Mouse (Mus musculus): ENCODE measurements around the gene Hist1h2ba. TPM values are rescaled to one million over a fixed set of nuclear protein-coding genes. Genes with fewer than 3 reads are reported as not detected.

The Hist1h2ba gene
- total and polyA plus RNA-seq, 3 experiments: not detected

GRCm38 (mm10) chr13:23930904-23931303, 3.1 kb downstream of the Hist1h2ba start:
- Histone ChIP-seq H3K4me3 (ENCODE audit: low read depth, low read length) (no peak overlapping the region), H3K4me1 (ENCODE audit: insufficient read depth, low read depth, low read length) (no peaks in the 10 kb centered on the region), H3K27me3 (ENCODE audit: insufficient read depth, low read length) (peaks cover 4% of the 10 kb centered on the region; the same call in 1 of the 2 replicates), H3K9me3 (replicated peaks) (no peaks in the 10 kb centered on the region), H3K36me3 (replicated peaks) (no peaks in the 10 kb centered on the region)
- no peak for ATAC-seq (ENCODE audit: extremely low read depth, insufficient number of reproducible peaks, low FRiP score, poor library complexity, severe bottlenecking)
- DNase-seq (ENCODE audit: low spot score): no peak
- TF ChIP-seq POLR2AphosphoS5 (IDR thresholded peaks at IDR 0.05; ENCODE audit: insufficient replicate concordance, low read depth, low read length): no peak
- TF ChIP-seq GATA2 (IDR thresholded peaks at IDR 0.05; ENCODE audit: borderline replicate concordance, low read depth, low read length): no peak
- no peak for TF ChIP-seq GATA1 (IDR thresholded peaks at IDR 0.05; ENCODE audit: borderline replicate concordance, low read length)
- no peak for TF ChIP-seq CTCF (IDR thresholded peaks at IDR 0.05; ENCODE audit: low read depth, low read length)
- TF ChIP-seq TAL1 (conservative IDR thresholded peaks at IDR 0.05; ENCODE audit: low read depth, low read length): no peak

- Histone ChIP-seq H3K36me3 (replicated peaks) (no peaks in the 10 kb centered on the region), H3K27me3 (ENCODE audit: insufficient read depth, low read length) (peaks cover 4% of the 10 kb centered on the region; the same call in 1 of the 2 replicates), H3K4me1 (ENCODE audit: insufficient read depth, low read depth, low read length) (no peaks in the 10 kb centered on the region), H3K9me3 (replicated peaks) (no peaks in the 10 kb centered on the region), H3K4me3 (ENCODE audit: low read depth, low read length) (no peak overlapping the region)
- TF ChIP-seq GATA2 (IDR thresholded peaks at IDR 0.05; ENCODE audit: borderline replicate concordance, low read depth, low read length) (no peak), POLR2AphosphoS5 (IDR thresholded peaks at IDR 0.05; ENCODE audit: insufficient replicate concordance, low read depth, low read length) (no peak), GATA1 (IDR thresholded peaks at IDR 0.05; ENCODE audit: borderline replicate concordance, low read length) (no peak), CTCF (IDR thresholded peaks at IDR 0.05; ENCODE audit: low read depth, low read length) (no peak), TAL1 (conservative IDR thresholded peaks at IDR 0.05; ENCODE audit: low read depth, low read length) (no peak)
- ATAC-seq (ENCODE audit: extremely low read depth, insufficient number of reproducible peaks, low FRiP score, poor library complexity, severe bottlenecking): no peak
- DNase-seq (ENCODE audit: low spot score): no peak
Observed at GRCm38 (mm10) chr13:23930461-23930860, 3.5 kb downstream of the Hist1h2ba start.

GRCm38 (mm10) chr13:23928637-23929036, 5.3 kb downstream of the Hist1h2ba start:
- H3K27me3 ChIP-seq (ENCODE audit: insufficient read depth, low read length): peaks cover 2% of the 10 kb centered on the region; the same call in 1 of the 2 replicates
- no peak for TF ChIP-seq TAL1 (conservative IDR thresholded peaks at IDR 0.05; ENCODE audit: low read depth, low read length)
- TF ChIP-seq CTCF (IDR thresholded peaks at IDR 0.05; ENCODE audit: low read depth, low read length): no peak
- no peak for TF ChIP-seq POLR2AphosphoS5 (IDR thresholded peaks at IDR 0.05; ENCODE audit: insufficient replicate concordance, low read depth, low read length)
- TF ChIP-seq GATA1 (IDR thresholded peaks at IDR 0.05; ENCODE audit: borderline replicate concordance, low read length): no peak
- no peak for TF ChIP-seq GATA2 (IDR thresholded peaks at IDR 0.05; ENCODE audit: borderline replicate concordance, low read depth, low read length)
- no peaks in the 10 kb centered on the region for H3K36me3 ChIP-seq (replicated peaks)
- no peaks in the 10 kb centered on the region for H3K4me1 ChIP-seq (ENCODE audit: insufficient read depth, low read depth, low read length)
- ATAC-seq (ENCODE audit: extremely low read depth, insufficient number of reproducible peaks, low FRiP score, poor library complexity, severe bottlenecking): no peak
- no peaks in the 10 kb centered on the region for H3K9me3 ChIP-seq (replicated peaks)
- no peak overlapping the region for H3K4me3 ChIP-seq (ENCODE audit: low read depth, low read length)
- no peak for DNase-seq (ENCODE audit: low spot score)

- H3K27me3 ChIP-seq (ENCODE audit: insufficient read depth, low read length): peaks cover 3% of the 10 kb centered on the region; the same call in 1 of the 2 replicates
- no peaks in the 10 kb centered on the region for H3K4me1 ChIP-seq (ENCODE audit: insufficient read depth, low read depth, low read length)
- TF ChIP-seq TAL1 (conservative IDR thresholded peaks at IDR 0.05; ENCODE audit: low read depth, low read length) (no peak), GATA2 (IDR thresholded peaks at IDR 0.05; ENCODE audit: borderline replicate concordance, low read depth, low read length) (no peak), CTCF (IDR thresholded peaks at IDR 0.05; ENCODE audit: low read depth, low read length) (no peak), POLR2AphosphoS5 (IDR thresholded peaks at IDR 0.05; ENCODE audit: insufficient replicate concordance, low read depth, low read length) (no peak), GATA1 (IDR thresholded peaks at IDR 0.05; ENCODE audit: borderline replicate concordance, low read length) (no peak)
- no peaks in the 10 kb centered on the region for H3K36me3 ChIP-seq (replicated peaks)
- H3K9me3 ChIP-seq (replicated peaks): no peaks in the 10 kb centered on the region
- ATAC-seq (ENCODE audit: extremely low read depth, insufficient number of reproducible peaks, low FRiP score, poor library complexity, severe bottlenecking) (no peak), DNase-seq (ENCODE audit: low spot score) (no peak)
- no peak overlapping the region for H3K4me3 ChIP-seq (ENCODE audit: low read depth, low read length)
Observed at GRCm38 (mm10) chr13:23925792-23926191, 8.2 kb downstream of the Hist1h2ba start.

GRCm38 (mm10) chr13:23917674-23918073, 16.3 kb downstream of the Hist1h2ba start:
- no peak for TF ChIP-seq POLR2AphosphoS5 (IDR thresholded peaks at IDR 0.05; ENCODE audit: insufficient replicate concordance, low read depth, low read length)
- no peak for TF ChIP-seq GATA2 (IDR thresholded peaks at IDR 0.05; ENCODE audit: borderline replicate concordance, low read depth, low read length)
- no peak for TF ChIP-seq TAL1 (conservative IDR thresholded peaks at IDR 0.05; ENCODE audit: low read depth, low read length)
- TF ChIP-seq CTCF (IDR thresholded peaks at IDR 0.05; ENCODE audit: low read depth, low read length): no peak
- no peak for TF ChIP-seq GATA1 (IDR thresholded peaks at IDR 0.05; ENCODE audit: borderline replicate concordance, low read length)
- no peak overlapping the region for H3K4me3 ChIP-seq (ENCODE audit: low read depth, low read length)
- no peak for ATAC-seq (ENCODE audit: extremely low read depth, insufficient number of reproducible peaks, low FRiP score, poor library complexity, severe bottlenecking)
- DNase-seq (ENCODE audit: low spot score): no peak
- no peaks in the 10 kb centered on the region for H3K4me1 ChIP-seq (ENCODE audit: insufficient read depth, low read depth, low read length)
- peaks cover 7% of the 10 kb centered on the region for H3K27me3 ChIP-seq (ENCODE audit: insufficient read depth, low read length)
- no peaks in the 10 kb centered on the region for H3K9me3 ChIP-seq (replicated peaks)
- no peaks in the 10 kb centered on the region for H3K36me3 ChIP-seq (replicated peaks)

GRCm38 (mm10) chr13:23916132-23916531, 17.8 kb downstream of the Hist1h2ba start:
- Histone ChIP-seq H3K9me3 (replicated peaks) (no peaks in the 10 kb centered on the region), H3K36me3 (replicated peaks) (no peaks in the 10 kb centered on the region), H3K4me1 (ENCODE audit: insufficient read depth, low read depth, low read length) (no peaks in the 10 kb centered on the region), H3K27me3 (ENCODE audit: insufficient read depth, low read length) (peaks cover 7% of the 10 kb centered on the region), H3K4me3 (ENCODE audit: low read depth, low read length) (no peak overlapping the region)
- ATAC-seq (ENCODE audit: extremely low read depth, insufficient number of reproducible peaks, low FRiP score, poor library complexity, severe bottlenecking) (no peak), DNase-seq (ENCODE audit: low spot score) (no peak)
- TF ChIP-seq GATA1 (IDR thresholded peaks at IDR 0.05; ENCODE audit: borderline replicate concordance, low read length) (no peak), CTCF (IDR thresholded peaks at IDR 0.05; ENCODE audit: low read depth, low read length) (no peak), POLR2AphosphoS5 (IDR thresholded peaks at IDR 0.05; ENCODE audit: insufficient replicate concordance, low read depth, low read length) (no peak), TAL1 (conservative IDR thresholded peaks at IDR 0.05; ENCODE audit: low read depth, low read length) (no peak), GATA2 (IDR thresholded peaks at IDR 0.05; ENCODE audit: borderline replicate concordance, low read depth, low read length) (no peak)
